Mouse (Mus musculus) bone marrow, adult 2 months (tissue): ENCODE measurements around the gene Mast4.

Experiments
- CTCF ChIP-seq: fragments of 200-500 bp; IDR thresholded peaks from 2 replicates; pipeline ENCODE4 v1.5.1; 2011; ENCODE audit warnings: low read length, control low read depth; ENCODE audit not compliant: control insufficient read depth, insufficient read depth
- POLR2A ChIP-seq: fragments of 200-500 bp; IDR thresholded peaks from 2 replicates; pipeline ENCODE4 v1.6.1; 2011; ENCODE audit warnings: low read depth, mild to moderate bottlenecking, control low read depth, low read length, borderline replicate concordance; ENCODE audit not compliant: control insufficient read depth

- TF ChIP-seq CTCF = no peak
- TF ChIP-seq POLR2A = no peak
Observed at GRCm38 (mm10) chr13:102811129-102811832, 523.0 kb downstream of the Mast4 start.
